13 mouse cellular contexts compared by ENCODE assay signal in genomic region chr19:23132720-23133426, GRCm38 (mm10). TPM values are rescaled to one million over a fixed set of nuclear protein-coding genes. Genes with fewer than 3 reads are reported as not detected.
DNase-seq lines count a peak whose midpoint lies in the region; ATAC-seq and TF ChIP-seq lines count a peak whose summit lies in the region.
"Had no signal": no experiment of that assay in that cellular context is flagged by ENCODE, and none has a peak within 500 bp of the region (broad histone marks: within the 10 kb centered on the region; RNA-seq: fewer than 3 reads in every experiment).

No protein-coding gene starts in this region.

- H3K27me3 ChIP-seq in lung, postnatal 0 days (replicated peaks; ENCODE audit: insufficient read depth, low read length), result no peaks in the 10 kb centered on the region
- peaks cover 40% of the 10 kb centered on the region for H3K27me3 ChIP-seq in kidney, embryonic 15.5 days
- no peaks in the 10 kb centered on the region for H3K27me3 ChIP-seq in stomach, postnatal 0 days (ENCODE audit: control insufficient read depth, insufficient read depth, low read length)

- no peak overlapping the region; the same call in 1 of the 2 replicates for H3K9ac ChIP-seq in lung, postnatal 0 days (replicated peaks; ENCODE audit: low read depth)
- no peak overlapping the region for H3K9ac ChIP-seq in kidney, embryonic 15.5 days
- peak overlapping the region; percentile 70; the same call in 1 of the 2 replicates for H3K9ac ChIP-seq in stomach, postnatal 0 days (ENCODE audit: low read length)
- H3K9ac ChIP-seq: lung, embryonic 14.5 days had no signal

- 45% methylated on average over 7 of the region's 7 CpGs for WGBS in lung, postnatal 0 days
- WGBS in kidney, embryonic 15.5 days, result 31% methylated on average over 7 of the region's 7 CpGs
- 54% methylated on average over 7 of the region's 7 CpGs for WGBS in stomach, postnatal 0 days

- no peak; the same call in 1 of the 2 replicates for TF ChIP-seq EP300 in lung, postnatal 0 days (IDR thresholded peaks at IDR 0.05)
- no peak for TF ChIP-seq EP300 in stomach, postnatal 0 days (optimal IDR thresholded peaks at IDR 0.05)

- no peaks in the 10 kb centered on the region for H3K36me3 ChIP-seq in lung, postnatal 0 days (ENCODE audit: insufficient read depth, low read length)
- no peaks in the 10 kb centered on the region for H3K36me3 ChIP-seq in kidney, embryonic 15.5 days
- no peaks in the 10 kb centered on the region for H3K36me3 ChIP-seq in stomach, postnatal 0 days (ENCODE audit: control insufficient read depth, insufficient read depth, low read length)

- H3K4me3 ChIP-seq in lung, postnatal 0 days (ENCODE audit: low read depth, low read length), result no peak overlapping the region
- H3K4me3 ChIP-seq in kidney, embryonic 15.5 days (replicated peaks), result no peak overlapping the region
- H3K4me3 ChIP-seq in stomach, postnatal 0 days (ENCODE audit: low read depth, low read length), result no peak overlapping the region
- H3K4me3 ChIP-seq: erythroblast, embryonic 14.5 days had no signal

- H3K4me2 ChIP-seq in lung, postnatal 0 days (replicated peaks; ENCODE audit: low read depth, low read length), result no peak overlapping the region
- no peak overlapping the region for H3K4me2 ChIP-seq in kidney, embryonic 15.5 days
- no peak overlapping the region; the same call in 1 of the 2 replicates for H3K4me2 ChIP-seq in stomach, postnatal 0 days (replicated peaks; ENCODE audit: low read depth)
- H3K4me2 ChIP-seq: heart, embryonic 11.5 days had no signal

- peak overlapping the region; percentile 100 for H3K27ac ChIP-seq in lung, postnatal 0 days (ENCODE audit: low read length)
- peak overlapping the region; percentile 64 for H3K27ac ChIP-seq in kidney, embryonic 15.5 days
- H3K27ac ChIP-seq in stomach, postnatal 0 days (replicated peaks), result peak overlapping the region; percentile 99

- ATAC-seq in lung, postnatal 0 days, result no peak
- no peak for ATAC-seq in kidney, embryonic 15.5 days (replicated peaks; ENCODE audit: low FRiP score)
- ATAC-seq in stomach, postnatal 0 days (ENCODE audit: low FRiP score, low TSS enrichment), result no peak
- ATAC-seq in frontal cortex, adult (ENCODE audit: low TSS enrichment), result no peak

- no peaks in the 10 kb centered on the region for H3K9me3 ChIP-seq in lung, postnatal 0 days (ENCODE audit: low read length)
- no peaks in the 10 kb centered on the region for H3K9me3 ChIP-seq in kidney, embryonic 15.5 days (replicated peaks)
- H3K9me3 ChIP-seq in stomach, postnatal 0 days (ENCODE audit: control insufficient read depth, low read length), result no peaks in the 10 kb centered on the region

- DNase-seq in embryo, embryonic 10 days (ENCODE audit: low spot score), result peak; percentile 9
- DNase-seq in embryo, embryonic 11 days, result no peak
- DNase-seq in lung, postnatal 0 days (ENCODE audit: low spot score), result peak; percentile 52
- DNase-seq in lung, postnatal 14 days, result no peak
- peak; percentile 58 for DNase-seq in stomach, postnatal 0 days (ENCODE audit: low spot score)
- no peak for DNase-seq in spleen, postnatal 36 days (ENCODE audit: low spot score in 2 of 2)
- DNase-seq: layer of hippocampus, adult 9-11 months; lung, embryonic 14.5 days; retina, postnatal 1 day had no signal

- no peak for TF ChIP-seq CTCF in lung, postnatal 0 days (IDR thresholded peaks at IDR 0.05)
- no peak for TF ChIP-seq CTCF in stomach, postnatal 0 days (IDR thresholded peaks at IDR 0.05; ENCODE audit: low read depth)

- peaks cover 8% of the 10 kb centered on the region; the same call in 1 of the 2 replicates for H3K4me1 ChIP-seq in lung, postnatal 0 days (ENCODE audit: insufficient read depth, low read depth, low read length)
- peaks cover 34% of the 10 kb centered on the region for H3K4me1 ChIP-seq in kidney, embryonic 15.5 days
- peaks cover 5% of the 10 kb centered on the region; the same call in 1 of the 2 replicates for H3K4me1 ChIP-seq in stomach, postnatal 0 days (replicated peaks; ENCODE audit: control insufficient read depth, insufficient read depth)

RNA-seq across cellular contexts. Expression of gene Klf9, which starts 8.2 kb away (rescaled TPM):
- polyA plus RNA-seq in lung, postnatal 0 days (2015; fragmentation: Nextera tagmentation; extraction: Ambion mirVana), result 28.8 and 46.2 TPM in 2 replicates
- 5.3 and 6.0 TPM in 2 replicates for polyA plus RNA-seq in kidney, embryonic 15.5 days (2015; fragmentation: Nextera tagmentation; extraction: Ambion mirVana)
- polyA plus RNA-seq in stomach, postnatal 0 days (2015; fragmentation: Nextera tagmentation; extraction: Ambion mirVana), result 11.3 and 17.4 TPM in 2 replicates

Comparison
In these comparisons a context has a peak if more than half of its experiments do, and no peak if none do; other contexts are left out.
1. DNase-seq: peak in embryo, embryonic 10 days (single experiment), lung, postnatal 0 days (single experiment) and stomach, postnatal 0 days (single experiment); none in embryo, embryonic 11 days (single experiment), lung, postnatal 14 days (single experiment) and spleen, postnatal 36 days (0 of 2).
2. Peak in every context shown above with its lines, with median percentiles within 50 percentile points of each other: H3K27ac ChIP-seq.